Mouse (Mus musculus) Patski (cell line): Measurements from ENCODE around the gene Pdik1l. TPM values are rescaled to one million over a fixed set of nuclear protein-coding genes. Genes with fewer than 3 reads are reported as not detected.
"Not testable (repeated sequence)": the region's sequence is repeated elsewhere in the genome, so short reads cannot be mapped to it uniquely, and the experiment has no call there.

Source experiments
- ATAC-seq: fragments of 100-300 bp; one replicate; pipeline ENCODE4 v1.8.0; 2021
- CTCF ChIA-PET: fragments of 350-600 bp; sonication (Branson Sonifier 250); formaldehyde crosslinking; loops from one replicate; lab custom pipeline; 2022; ENCODE audit warnings: inconsistent platforms; lab: Charles Lee
- POLR2A ChIA-PET: fragments of 350-600 bp; sonication (Branson Sonifier 250); formaldehyde crosslinking; loops from one replicate; lab custom pipeline; 2022; ENCODE audit warnings: antibody characterized with exemption, inconsistent platforms; lab: Charles Lee
- DNase-seq: peaks from one replicate; pipeline ENCODE4 v3.0.0-alpha.2; 2011; ENCODE audit warnings: low read depth, low spot score
- H3K27me3 ChIP-seq: fragments of 371-371 bp; one replicate; pipeline ENCODE4 v1.5.1; 2021
- CTCF ChIP-seq: fragments of 100-300 bp; IDR thresholded peaks from one replicate; pipeline ENCODE4 v1.5.1; 2021
- in situ Hi-C: fragments of 300-500 bp; cut with MboI; formaldehyde crosslinking; loops from 3 replicates; pipeline ENCODE4 v1.11.1; 2018; ENCODE audit warnings: low pct_unique_long_range_greater_than_20kb, mixed read lengths
- polyA plus RNA-seq: library from polyadenylated mRNA; unstranded; gene quantifications from one replicate; pipeline ENCODE4 v1.2.3, GENCODE M21; 2021

The Pdik1l gene
- polyA plus RNA-seq, 1 experiment from 2014 or later, result 8.7 TPM

- DNase-seq (no peak), ATAC-seq (no peak)
- no peak for TF ChIP-seq CTCF
- in situ Hi-C loops, result no loop called here
- POLR2A ChIA-PET, result no interaction called here
- CTCF ChIA-PET, result no interaction called here
- no peaks in the 10 kb centered on the region for H3K27me3 ChIP-seq
Measured at GRCm38 (mm10) chr4:134286226-134287167, 1.2 kb downstream of the Pdik1l start.

GRCm38 (mm10) chr4:134284942-134285341 lies 2.8 kb downstream of the Pdik1l start:
- no peak for DNase-seq
- in situ Hi-C loops, result no loop called here
- CTCF ChIA-PET, result no interaction called here
- no peaks in the 10 kb centered on the region for H3K27me3 ChIP-seq
- TF ChIP-seq CTCF, result no peak
- POLR2A ChIA-PET, result no interaction called here
- no peak for ATAC-seq

- in situ Hi-C loops, result no loop called here
Measured at GRCm38 (mm10) chr4:134273417-134274345, 14.0 kb downstream of the Pdik1l start.

GRCm38 (mm10) chr4:134272731-134273416 lies 14.8 kb downstream of the Pdik1l start:
- no peak for ATAC-seq
- in situ Hi-C loops, result no loop called here
- ChIA-PET CTCF (no interaction called here), POLR2A (no interaction called here)
- no peaks in the 10 kb centered on the region for H3K27me3 ChIP-seq
- no peak for DNase-seq
- TF ChIP-seq CTCF, result no peak

More at GRCm38 (mm10) chr4:134273417-134274345, 14.0 kb downstream of the Pdik1l start:
- ChIA-PET POLR2A (no interaction called here), CTCF (no interaction called here)
- DNase-seq (no peak), ATAC-seq (no peak)
- TF ChIP-seq CTCF, result no peak
- no peaks in the 10 kb centered on the region for H3K27me3 ChIP-seq

GRCm38 (mm10) chr4:134271979-134272378 lies 15.7 kb downstream of the Pdik1l start:
- in situ Hi-C loops, result no loop called here
- DNase-seq (no peak), ATAC-seq (no peak)
- TF ChIP-seq CTCF, result no peak
- CTCF ChIA-PET, result no interaction called here
- POLR2A ChIA-PET, result no interaction called here
- no peaks in the 10 kb centered on the region for H3K27me3 ChIP-seq

- CTCF ChIA-PET, DNase-seq, in situ Hi-C loops, H3K27me3 ChIP-seq, ATAC-seq, POLR2A ChIA-PET: not testable (repeated sequence)
- peak; percentile 64 for TF ChIP-seq CTCF
Measured at GRCm38 (mm10) chr4:134269622-134270021, 18.1 kb downstream of the Pdik1l start.

GRCm38 (mm10) chr4:134268102-134268655 lies 19.5 kb downstream of the Pdik1l start:
- ATAC-seq, result no peak
- ChIA-PET POLR2A (no interaction called here), CTCF (interaction anchor here (1.9 kb wide), 1 partner anchor 88 kb away, joined by 3 read pairs; no protein-coding TSS in a partner anchor)
- TF ChIP-seq CTCF, result no peak
- no peaks in the 10 kb centered on the region for H3K27me3 ChIP-seq
- DNase-seq, result no peak
- in situ Hi-C loops, result no loop called here

- no peaks in the 10 kb centered on the region for H3K27me3 ChIP-seq
- DNase-seq, result no peak
- ATAC-seq, result no peak
- TF ChIP-seq CTCF, result no peak
- in situ Hi-C loops, result no loop called here
- ChIA-PET CTCF (no interaction called here), POLR2A (no interaction called here)
Measured at GRCm38 (mm10) chr4:134265860-134266585, 21.7 kb downstream of the Pdik1l start.

- ATAC-seq (no peak), DNase-seq (no peak)
- no peaks in the 10 kb centered on the region for H3K27me3 ChIP-seq
- in situ Hi-C loops, result no loop called here
- TF ChIP-seq CTCF, result peak; percentile 74
- CTCF ChIA-PET, result interaction anchor here (0.8 to 1.3 kb wide), 4 partner anchors 13 to 59 kb away, joined by 3 to 6 read pairs (median 4); partner anchors contain the start of gene Gm30191
- POLR2A ChIA-PET, result no interaction called here
Measured at GRCm38 (mm10) chr4:134263191-134263590, 24.5 kb downstream of the Pdik1l start.
